Mouse (Mus musculus) embryo, embryonic 10.5 days (tissue): ENCODE data around the gene Smarcb1.

Experiments used
- DNase-seq: peaks from one replicate; pipeline ENCODE4 v3.0.0-alpha.2; 2015; ENCODE audit warnings: low spot score

The Smarcb1 gene

DNA sequence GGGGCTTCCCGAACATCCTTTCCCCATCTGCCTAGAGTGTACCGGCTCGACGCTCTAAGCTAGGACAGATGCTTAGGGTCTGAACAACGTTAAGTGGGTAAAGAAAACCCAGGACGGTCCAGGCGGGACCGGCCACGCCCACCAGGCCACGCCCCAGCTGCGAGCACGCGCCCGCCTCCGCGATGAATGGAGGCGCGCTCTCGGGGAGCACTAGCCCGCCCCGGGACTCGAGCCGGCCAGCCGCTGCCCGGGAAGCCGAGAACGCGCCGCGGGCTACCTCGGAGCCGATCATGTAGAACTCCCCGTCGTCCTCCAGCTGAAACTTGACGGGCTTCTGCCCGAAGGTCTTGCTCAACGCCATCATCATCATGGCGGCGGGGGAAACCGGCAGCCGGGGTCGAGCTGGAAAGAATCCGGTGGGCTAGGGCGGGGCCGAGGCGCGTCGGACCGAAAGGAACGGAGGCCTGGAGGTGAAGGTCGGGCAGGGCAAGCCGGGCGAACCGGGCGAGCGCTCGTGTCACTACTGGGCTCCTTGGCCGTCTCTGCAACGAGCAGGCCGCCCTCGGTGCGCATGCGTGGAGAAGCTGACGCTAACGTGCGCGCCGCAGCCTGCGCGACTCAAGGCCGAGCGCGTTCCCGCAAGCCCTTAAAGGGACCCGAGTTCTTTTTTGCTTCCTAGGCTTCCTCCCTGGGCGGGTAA, at the start of gene Smarcb1:
Gene Smarcb1, minus strand, starts transcription at position 592 of the 700 bp plus-strand sequence.
- peak; percentile 98 for DNase-seq

DNA sequence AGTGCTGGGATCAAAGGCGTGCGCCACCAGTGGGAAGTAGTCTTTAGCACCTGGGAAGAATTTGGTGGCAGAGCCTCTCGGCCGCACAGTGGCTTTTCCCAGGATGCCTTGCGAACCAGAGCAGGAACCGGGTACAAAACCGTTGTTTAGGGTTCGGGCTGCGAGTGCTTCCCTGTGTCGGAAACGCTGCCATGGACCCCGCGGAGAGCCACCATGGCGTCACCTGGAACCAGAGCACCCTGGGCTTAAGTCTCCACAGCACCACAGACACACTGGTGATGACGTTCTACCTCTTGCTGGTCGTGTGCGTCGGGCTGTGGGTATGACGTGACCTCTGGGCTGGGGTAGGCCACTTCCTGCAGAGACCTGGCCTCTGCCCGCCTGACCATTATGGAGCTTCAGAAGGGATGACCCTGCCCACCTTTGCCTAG, 33.0 kb upstream of the Smarcb1 start, which contains the start of gene Gm5134:
Gene Gm5134, plus strand, starts transcription at position 134 of the 431 bp plus-strand sequence.
- no peak for DNase-seq

DNA sequence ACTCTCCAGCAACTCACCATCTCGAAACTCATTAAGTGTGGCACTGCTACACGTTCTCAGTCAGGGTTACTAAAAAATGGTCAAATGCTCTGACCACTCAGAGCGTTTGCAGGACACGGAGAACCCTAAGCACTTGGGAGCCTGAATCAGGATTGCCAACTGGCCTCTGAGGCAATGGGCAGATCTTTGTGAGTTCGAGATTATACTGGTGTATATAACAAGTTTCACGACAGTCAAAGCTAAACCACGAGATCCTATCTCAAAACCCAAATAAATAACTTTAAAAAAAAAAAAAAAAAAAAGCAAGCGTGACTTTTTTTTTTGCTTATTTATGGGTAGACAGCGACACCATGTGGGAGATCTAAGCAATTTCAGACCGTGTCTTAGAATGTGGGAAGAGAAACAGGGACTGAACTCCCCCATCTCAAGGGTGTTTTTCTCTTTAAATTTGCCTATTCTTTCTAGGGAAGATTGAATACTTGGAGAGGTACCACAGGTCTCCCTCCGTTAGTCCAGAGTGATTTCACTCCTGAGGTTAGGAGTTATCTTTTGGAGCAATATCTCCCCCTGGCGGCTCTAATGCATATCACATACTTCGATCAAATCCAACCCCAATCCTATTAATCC, 30.1 kb upstream of the Smarcb1 start:
- DNase-seq = peak; percentile 82

DNA sequence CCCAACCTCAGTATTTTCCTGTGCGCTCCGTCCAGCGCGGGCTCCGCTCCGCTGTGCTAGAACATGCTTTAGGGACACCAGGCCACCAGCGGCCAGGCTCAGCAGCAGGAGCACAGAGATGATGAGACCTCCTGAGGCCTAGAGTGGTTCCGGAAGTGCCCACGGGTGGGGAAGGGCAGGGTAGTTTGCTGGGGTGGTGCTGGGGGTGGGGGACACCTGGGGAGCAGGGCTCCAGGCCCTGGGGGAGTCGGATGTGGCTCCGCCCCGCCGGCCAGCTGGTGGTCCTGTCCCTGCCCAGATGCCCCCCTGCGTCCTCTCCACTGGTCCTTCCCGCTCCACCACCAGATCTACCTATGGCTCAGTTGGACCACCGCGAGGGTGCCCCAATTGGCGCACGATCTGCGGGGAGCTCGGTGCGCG, 29.4 kb upstream of the Smarcb1 start:
- peak; percentile 64 for DNase-seq

DNA sequence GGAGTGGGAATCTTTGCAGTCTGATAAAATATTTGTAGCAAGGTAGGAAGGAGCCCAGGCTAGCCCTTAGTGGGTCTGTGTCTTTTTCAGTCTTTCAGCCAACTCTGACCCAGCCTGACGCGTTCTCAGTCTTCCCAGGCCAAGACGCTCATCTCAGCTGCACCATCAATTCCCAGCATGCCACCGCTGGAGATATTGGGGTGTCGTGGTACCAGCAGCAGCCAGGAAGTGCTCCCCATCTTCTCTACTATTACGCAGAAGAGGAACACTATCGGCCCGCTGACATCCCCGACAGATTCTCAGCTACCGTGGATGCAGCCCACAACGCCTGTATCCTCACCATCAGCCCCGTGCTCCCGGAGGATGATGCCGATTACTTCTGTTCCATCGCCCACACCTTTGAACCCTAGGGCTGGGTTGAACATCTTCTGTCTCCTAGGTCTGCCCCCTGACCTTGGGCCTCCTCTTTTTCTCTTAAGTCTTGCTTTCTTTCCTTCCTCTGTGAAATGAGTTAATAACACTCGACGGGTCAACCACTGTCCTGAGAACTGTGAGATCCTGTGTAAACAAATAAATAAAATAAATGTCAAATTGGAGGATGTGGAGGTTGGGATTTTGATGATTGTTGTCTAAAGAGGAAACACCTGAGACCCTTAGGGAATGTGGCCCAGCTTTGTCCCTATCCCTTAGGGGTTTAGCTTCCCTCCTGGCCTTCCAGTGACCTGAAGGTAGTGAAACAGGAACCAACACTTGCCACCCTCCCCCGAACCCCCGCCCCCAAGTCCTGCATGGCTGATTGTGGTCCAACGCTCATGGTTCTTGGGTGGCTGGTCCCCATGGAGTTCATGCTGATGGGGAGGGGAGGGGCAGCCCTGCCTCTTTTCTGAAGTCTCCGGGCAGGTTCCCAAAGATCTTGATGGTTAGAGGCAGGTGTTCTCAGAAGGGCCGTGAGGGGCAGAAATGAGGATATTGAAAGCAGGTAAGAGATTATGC, 27.9 kb upstream of the Smarcb1 start:
- DNase-seq = no peak

DNA sequence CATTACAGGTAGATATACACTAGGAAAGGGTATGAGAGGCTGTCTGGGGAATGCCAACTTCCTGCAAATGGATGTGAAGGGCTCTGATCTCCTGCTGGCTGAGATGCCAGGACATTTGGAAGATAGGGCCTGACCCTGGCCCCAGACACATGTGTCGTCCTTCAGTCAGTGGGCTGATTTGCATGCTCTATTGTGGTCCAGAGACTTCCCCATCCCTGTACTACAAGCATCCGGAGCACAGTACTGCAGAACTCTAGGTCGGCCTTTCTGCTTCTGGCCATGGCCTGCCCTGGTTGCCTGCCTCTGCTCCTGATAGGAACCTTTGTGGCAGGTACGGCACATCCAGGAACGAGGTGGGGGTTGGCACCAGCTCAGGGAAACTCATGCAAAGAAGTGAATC, 26.7 kb upstream of the Smarcb1 start:
- no peak for DNase-seq

DNA sequence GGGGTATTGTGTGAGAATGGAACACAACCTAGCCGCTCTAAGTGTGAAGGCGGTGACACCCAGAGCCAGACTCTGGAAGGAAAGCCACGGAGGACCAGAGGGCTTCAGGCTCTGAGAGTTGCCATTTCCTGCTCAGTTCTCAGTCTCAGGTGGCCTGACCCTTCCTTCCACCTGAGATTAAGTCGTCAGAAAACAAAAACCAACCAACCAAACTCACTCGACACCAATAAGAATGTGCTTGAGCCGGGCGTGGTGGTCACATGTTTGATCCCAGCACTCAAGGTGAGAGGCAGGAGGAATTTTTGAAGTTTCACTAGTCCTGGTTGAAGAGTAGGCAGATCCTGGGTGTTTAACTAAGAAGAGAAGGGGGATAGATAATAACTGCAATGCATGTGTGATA, 24.5 kb upstream of the Smarcb1 start:
- no peak for DNase-seq

DNA sequence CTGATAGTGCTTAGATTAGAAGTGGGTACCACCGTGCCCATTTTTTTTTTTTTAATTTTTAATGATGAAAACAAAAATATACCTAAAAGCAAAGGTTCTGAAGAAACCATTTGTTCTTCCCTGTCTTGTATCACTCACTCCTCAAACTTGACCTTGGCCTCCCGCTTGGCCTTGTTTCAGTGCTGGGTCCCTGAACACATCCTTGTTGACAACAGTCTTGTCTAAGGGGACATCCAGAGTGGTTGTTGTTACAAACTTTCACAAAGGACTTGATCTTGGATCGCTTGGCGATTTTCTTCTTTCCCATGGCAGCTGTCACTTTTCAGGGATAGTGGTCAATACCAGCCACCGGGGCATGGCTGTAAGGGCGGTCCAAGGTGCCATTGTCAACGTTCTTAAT, 23.8 kb upstream of the Smarcb1 start:
- DNase-seq = no peak

DNA sequence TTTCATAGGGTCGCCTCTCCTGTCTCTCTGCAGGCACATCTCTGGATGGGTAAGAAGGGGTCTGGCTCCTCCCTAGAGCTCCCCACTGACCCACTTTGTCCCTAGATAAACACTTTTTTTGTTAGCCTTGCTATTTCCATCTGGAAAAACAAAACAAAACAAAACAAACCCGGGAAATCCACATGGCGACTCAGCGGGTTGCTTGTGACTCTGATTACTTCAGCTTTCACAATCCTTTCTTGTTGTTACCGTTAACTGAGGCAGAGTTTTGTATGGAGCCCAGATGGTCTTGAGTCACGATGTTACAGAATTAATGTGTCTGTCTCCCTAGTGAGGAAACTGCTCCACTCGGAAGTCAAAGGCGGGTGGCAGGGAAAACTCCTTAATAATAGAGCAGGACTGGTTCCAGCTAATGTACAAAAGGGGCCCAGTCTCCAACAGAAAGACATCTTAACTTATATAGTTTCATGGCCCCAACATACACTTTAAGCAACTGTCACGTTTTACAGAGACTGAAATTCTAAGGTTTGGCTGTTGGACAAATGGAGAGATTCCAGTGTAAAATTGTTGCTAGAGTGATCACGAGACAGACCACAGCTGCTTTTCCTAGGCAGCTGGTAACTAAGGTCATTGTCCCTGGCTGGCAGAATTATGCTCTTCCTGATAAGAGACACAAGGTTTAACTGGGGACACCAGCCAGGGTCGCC, 22.8 kb upstream of the Smarcb1 start:
- peak; percentile 47 for DNase-seq

DNA sequence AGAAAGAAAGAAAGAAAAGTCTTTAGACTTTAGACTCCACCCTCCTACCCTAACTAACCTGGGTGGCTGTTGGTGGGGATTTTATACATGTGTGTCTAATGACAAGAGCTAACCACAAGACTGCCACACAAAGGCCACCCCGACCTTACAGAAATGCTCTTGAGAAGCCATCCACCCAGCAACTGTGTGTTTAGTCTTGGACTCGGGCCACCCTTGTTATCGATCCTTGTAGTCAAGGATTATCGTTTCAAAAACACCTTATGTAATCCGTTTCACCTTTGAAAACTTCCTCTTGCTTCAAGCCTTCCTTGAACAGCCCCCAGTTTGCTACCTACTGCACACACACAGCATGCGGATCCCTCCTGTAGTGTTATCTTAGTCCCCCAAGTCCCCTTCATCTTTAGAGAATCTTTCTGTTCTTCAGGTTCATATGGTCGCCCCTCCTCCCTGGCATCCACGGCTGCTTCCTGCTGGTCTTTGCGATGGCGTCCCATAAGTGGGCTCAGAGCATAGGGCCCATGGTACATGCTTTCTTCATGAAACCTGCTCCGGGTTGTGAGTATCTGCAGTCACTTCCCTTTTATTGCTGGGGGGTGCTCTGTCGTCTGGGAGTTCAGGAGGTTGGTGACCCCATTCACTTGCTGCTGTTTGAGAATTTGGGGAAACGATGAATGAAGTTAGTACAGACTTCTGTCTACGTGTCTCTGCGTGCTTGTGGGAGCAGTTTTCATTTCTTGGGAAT, 21.5 kb upstream of the Smarcb1 start, which contains the start of gene Vpreb3:
Gene Vpreb3, plus strand, starts transcription at position 322 of the 742 bp plus-strand sequence.
- DNase-seq = no peak

DNA sequence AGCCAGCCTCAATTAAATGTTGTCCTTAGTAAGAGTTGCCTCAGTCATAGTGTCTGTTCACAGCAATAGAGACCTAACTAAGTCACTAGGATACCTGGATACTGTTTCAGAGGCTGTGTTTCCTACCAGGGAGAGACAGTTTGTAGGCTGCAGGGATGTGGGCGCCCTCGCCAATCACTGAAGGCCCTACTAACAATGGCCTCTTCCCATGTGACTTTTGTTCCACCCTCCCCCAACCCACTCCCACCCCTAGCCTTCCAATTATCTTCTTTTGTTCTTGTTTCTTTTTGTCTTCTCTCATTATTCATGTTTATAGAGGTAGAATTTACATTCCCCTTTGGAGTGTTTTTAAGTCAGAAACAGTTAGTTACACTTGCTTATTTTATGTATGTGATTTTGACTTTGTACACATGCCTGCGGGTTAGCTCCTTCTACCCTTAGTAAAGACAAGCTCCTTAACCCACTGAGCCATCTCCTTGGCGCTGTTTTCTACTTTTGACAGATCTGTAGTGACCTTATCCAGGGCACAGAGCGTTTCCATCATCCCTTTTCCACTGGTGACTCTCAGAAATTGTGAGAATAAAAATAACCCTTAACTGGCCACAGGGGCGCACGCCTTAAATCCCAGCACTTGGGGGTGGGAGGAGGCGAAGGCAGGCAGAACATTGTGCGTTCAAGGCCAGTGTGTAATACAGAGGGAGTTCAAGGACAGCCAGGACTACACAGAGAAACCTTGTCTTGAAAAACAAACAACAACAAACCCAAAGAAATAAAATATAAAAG, 19.8 kb upstream of the Smarcb1 start:
- DNase-seq = no peak

DNA sequence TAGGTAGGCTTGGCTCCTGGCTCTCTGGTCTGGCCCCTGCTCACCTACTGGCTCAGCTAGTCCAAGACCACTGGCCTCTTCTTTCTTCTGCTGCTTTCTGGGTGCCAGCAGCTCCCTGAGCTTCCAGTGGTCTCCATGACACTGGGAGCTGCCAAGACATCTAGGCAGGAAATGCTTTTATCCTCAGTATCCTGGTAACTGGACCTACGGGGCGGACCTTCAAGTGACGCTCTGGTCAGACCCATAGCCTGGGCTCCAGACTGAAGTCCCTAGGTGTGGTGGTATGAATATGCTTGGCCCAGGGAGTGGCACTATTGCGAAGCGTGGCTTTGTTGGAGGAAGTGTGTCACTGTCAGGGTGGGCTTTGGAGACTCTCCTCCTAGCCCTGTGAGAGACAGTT, 19.1 kb upstream of the Smarcb1 start, which contains the start of gene Gm867:
Gene Gm867, minus strand, starts transcription at position 153 of the 400 bp plus-strand sequence.
- no peak for DNase-seq

DNA sequence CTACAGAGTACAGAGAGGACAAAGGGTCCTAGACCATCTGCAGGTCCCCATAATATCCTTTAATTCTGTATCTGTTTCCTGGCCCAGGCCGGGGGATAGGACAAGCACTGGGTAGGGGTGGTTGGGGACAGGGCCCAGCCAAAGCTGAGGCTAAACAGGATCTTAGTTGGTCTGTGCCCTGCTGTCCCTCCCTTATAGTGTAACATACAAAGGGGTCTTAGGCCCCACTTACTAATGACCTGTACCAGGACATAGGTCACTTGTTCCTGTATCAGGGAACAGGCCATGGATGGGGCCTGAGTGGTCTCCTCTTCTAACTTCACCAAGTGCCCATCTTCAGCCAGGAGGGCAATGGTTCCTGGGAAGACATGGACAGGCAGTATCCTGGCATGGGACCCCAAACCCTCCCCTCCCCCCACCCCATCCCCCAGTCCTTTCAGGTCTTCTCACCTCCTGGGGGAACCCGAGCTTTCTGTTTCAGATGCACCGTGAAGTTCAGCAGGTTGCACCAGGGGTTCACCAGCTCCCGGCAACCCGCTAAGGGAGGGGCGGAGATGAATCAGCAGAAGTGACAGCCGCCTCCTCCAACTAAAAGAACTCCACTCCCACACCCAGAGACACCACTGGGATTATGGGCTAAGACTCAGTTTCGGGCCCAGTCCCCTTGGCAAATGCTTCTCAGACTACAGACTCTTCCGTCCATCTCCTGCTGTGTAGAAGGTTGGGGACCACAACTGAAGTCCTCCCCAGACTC, 18.2 kb upstream of the Smarcb1 start:
- no peak for DNase-seq

DNA sequence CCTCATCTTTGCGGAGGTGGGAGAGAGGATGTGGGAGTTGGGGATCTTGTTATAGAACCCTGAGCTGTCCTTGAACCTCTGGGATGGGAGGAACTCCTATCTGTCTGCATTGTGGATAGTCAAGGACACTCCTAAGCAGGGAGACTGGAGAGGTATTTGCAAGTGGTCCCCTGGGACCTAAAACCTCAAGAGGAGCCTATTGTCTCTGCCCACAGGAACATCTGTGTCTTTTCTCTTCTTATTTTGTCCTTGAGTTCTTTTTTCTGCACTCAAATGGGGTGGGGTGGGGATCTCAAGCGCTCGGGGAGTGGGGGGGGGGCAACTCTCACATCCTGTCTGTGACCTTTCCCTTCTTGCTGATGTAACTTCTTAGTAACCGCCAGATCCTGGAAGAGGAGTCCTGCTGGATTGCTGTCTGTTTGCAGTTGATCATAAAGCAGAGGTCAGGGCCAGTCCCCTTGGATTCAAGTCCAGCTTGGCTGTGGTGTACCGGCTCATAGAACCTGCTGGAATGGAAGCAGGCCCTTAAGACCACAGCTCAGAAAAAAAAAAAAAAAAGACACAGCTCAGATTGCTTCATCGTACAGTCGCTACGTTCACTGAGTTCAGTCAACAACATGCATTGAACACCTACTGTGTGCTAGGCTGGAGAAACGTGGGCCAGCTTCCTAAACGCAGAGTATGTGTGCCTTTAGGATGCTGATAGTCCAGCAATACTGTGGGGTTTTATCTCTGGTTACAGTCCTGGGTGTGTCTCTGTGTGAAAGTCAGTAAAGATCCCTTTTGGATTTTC, 16.6 kb upstream of the Smarcb1 start:
- no peak for DNase-seq

DNA sequence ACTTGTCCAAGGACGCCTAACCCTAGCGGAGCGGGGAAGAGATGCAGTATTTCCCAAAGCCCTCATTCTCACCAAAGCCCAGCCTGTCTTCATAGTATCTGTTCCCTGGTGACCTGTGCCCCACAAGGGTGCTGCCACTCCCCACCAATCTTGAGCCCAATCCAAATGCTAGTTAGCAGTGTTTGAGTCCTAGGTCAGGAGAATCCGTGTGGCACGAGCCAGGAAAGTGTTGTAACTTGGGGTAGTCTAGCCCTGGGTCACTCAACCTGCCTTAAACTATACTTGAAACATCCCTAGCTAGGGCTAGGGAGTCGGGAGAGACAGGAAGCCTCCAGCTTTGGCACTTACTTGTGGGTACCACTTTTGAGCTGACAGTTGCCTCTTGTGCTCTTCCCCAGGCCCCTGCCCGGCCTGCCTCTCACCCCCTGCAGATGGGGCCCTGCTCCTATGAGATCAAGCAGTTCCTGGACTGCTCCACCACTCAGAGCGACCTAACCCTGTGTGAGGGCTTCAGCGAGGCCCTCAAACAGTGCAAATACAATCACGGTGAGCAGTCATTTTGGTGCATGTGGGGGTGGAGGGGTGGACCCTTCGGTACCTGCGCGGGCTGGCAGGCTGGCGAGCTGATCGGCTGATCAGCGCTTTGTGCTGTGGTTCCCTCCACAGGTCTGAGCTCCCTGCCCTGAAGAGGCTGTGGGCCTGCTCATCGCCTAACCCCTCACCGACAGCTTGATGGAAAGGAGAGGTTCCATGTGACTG, 15.7 kb upstream of the Smarcb1 start:
- no peak for DNase-seq

DNA sequence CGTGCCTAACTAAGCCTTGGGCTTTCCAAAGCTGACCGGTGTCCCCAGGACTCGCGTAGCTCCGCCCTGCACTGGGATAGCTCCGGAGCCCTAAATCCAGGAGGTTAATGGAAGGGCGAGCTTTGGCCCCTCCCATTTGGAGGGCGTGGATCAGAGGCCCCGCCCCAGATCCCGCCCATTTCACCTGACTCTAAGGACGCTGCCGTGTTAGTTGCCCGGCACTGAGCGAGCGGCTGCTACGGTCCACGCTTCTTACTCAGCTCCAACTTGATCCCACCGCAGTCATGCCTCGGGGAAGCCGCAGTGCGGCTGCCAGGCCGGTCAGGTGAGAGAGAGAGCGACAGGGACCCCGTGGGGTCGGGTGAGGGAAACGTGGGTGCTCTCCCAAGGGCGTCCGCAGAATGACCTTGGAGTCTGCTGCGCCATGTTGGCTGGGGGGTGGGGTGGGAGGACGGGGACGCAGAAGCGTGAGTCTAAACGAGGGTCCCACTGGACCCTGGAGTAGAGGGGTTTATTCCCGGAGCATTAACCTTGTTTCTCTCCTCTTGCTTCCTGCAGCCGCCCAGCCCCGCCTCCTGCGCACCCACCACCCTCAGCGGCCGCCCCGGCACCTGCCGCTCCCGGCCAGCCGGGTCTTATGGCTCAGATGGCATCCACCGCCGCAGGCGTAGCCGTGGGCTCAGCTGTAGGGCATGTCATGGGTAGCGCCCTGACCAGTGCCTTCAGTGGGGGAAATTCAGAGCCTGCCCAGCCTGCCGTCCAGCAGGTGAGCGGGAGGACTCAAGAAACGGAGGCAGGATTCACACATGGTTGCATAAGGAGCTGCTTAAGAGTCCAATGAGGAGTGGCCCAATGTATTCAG, 14.5 kb upstream of the Smarcb1 start, which contains the start of gene Mmp11:
Gene Mmp11, minus strand, starts transcription at position 817 of the 862 bp plus-strand sequence.
- DNase-seq = peak; percentile 90

DNA sequence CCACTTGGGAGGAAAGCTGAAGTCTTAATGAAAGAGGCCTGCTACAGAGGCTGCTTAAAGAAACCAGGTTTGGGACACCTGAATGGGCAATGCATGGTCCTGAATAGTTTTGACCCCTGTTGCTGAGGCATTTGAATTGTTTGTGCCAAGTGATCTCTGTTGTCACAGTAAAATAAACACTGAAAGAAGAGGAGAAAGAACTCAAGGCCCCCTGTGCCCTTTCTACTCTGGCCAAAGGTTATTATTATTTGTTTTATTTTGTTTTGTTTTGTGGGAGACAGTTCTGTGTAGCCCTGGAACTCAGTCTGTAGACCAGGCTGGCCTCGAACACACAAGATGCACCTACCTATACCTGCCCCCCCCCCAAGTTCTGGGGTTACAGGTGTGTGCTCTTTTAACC, 13.6 kb upstream of the Smarcb1 start:
- no peak for DNase-seq
